Mouse (Mus musculus) myocyte (in vitro differentiated cells): Measurements from ENCODE around the gene CN725425.

Source experiments
- E2F4 ChIP-seq: IDR thresholded peaks from one replicate; pipeline ENCODE4 v1.6.1; 2011; ENCODE audit warnings: mild to moderate bottlenecking, control low read depth, moderate library complexity; ENCODE audit not compliant: insufficient read depth
- MAX ChIP-seq: IDR thresholded peaks from one replicate; pipeline ENCODE4 v1.6.1; 2011; ENCODE audit warnings: low read depth, mild to moderate bottlenecking, control low read depth
- POLR2A ChIP-seq: IDR thresholded peaks from one replicate; pipeline ENCODE4 v1.6.1; 2011; ENCODE audit warnings: low read depth, mild to moderate bottlenecking, control low read depth, moderate library complexity; ENCODE audit not compliant: insufficient read length
- POLR2AphosphoS2 ChIP-seq: IDR thresholded peaks from one replicate; pipeline ENCODE4 v1.6.1; 2011; ENCODE audit warnings: low read depth, control low read depth; ENCODE audit not compliant: insufficient read length
- USF1 ChIP-seq: IDR thresholded peaks from one replicate; pipeline ENCODE4 v1.6.1; 2011; ENCODE audit warnings: low read depth, mild to moderate bottlenecking, control low read depth, moderate library complexity

GRCm38 (mm10) chr15:91153311-91153710, 46.0 kb upstream of the CN725425 start:
- TF ChIP-seq MAX, result no peak
- TF ChIP-seq POLR2A, result no peak
- no peak for TF ChIP-seq POLR2AphosphoS2
- no peak for TF ChIP-seq USF1
- no peak for TF ChIP-seq E2F4
